Mouse (Mus musculus): ENCODE data around the gene Dnah11.
"Not testable (repeated sequence)": the region's sequence is repeated elsewhere in the genome, so short reads cannot be mapped to it uniquely, and the experiment has no call there.

Dnah11 gene

GRCm38 (mm10) chr12:117973712-117974111 lies 225.1 kb downstream of the Dnah11 start:
- DNase-seq (ENCODE audit: low spot score), result no peak

GRCm38 (mm10) chr12:117962698-117963097 lies 236.1 kb downstream of the Dnah11 start:
- DNase-seq (ENCODE audit: low spot score), result no peak

DNA sequence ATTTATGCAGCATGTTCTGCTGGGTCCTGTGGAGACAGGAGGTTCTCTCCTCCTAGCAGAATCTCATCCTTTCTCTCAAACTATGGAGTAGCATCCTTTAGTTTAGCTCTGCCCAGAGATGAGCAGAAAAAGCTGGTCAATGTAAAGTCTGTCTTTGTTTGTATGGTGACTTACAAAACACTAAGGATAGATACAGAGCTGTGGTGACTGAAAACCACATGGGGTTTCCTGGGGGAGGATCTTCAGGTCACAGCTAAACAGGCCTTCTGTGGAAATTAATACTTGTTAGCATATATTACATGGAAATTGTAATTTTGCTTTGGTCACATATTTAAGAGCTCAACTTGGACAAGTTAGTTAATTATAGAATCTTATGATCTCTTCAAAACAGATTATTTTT lies 239.6 kb downstream of the Dnah11 start:
- no peak for DNase-seq (ENCODE audit: low spot score)

DNA sequence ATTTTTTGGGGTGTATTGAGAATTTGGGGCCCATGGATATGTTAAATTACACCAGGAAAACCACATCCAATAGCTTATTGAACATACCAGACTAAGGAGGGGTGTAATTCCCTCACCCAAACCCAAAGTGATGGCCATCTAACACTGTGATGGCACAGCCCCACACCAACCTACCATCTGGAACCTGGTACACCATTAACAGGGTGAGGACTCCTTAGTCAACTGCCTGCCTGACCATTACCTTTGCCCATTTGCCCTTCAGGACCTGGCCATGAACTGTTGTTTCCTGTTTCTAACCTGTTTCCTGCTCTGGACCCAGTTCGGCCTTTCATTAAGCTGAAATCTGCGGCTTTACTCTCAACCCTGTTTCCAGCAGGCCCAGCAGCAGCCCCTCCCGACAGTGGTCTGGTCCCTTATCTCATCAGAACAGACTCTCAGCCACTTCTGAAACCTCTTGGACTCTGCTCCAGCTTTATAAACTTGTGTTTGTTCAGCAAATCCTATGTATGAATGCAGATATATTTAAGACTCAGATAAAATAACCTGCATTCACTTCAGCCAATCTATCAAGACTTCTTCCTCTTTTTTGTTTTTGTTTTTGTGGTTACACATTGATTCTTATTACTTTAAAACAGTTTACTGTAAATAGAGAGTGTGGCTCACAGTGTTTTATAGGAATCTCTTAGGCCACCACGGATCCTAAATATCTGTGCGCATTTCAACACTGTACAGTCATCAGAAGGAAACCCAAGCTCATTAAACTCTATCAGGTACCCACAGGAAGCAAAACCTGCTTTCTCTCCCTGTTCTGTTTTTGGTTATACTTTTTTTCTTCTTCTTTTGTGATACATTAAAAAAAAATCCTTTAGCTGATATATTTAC lies 251.8 kb downstream of the Dnah11 start:
- no peak for DNase-seq (ENCODE audit: low spot score)

GRCm38 (mm10) chr12:117941947-117942346 lies 256.9 kb downstream of the Dnah11 start:
- no peak for DNase-seq (ENCODE audit: low spot score)

DNA sequence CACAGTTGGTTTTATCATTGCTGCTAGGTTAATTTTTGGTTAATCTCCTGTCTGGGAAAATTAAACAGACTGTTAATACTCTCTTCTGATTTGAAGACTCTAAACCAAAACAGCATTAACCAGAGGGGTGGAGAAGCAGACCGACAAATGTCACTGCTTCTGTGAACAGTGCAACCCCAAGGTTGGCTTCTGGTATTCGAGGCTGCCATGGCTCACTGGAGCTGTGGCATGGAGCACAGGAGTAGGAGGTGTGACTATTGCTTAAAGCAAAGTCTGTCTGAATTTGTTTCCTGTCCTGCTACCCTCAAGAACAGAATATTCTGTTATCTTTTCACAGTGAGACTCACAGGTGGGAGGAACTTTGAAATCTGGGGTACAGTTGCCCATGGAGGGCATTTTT lies 260.6 kb downstream of the Dnah11 start:
- no peak for DNase-seq (ENCODE audit: low spot score)

- no peak for DNase-seq (ENCODE audit: low spot score)
Measured at GRCm38 (mm10) chr12:117932026-117932425, 266.8 kb downstream of the Dnah11 start.

- no peak for DNase-seq (ENCODE audit: low spot score)
Measured at GRCm38 (mm10) chr12:117929768-117930167, 269.1 kb downstream of the Dnah11 start.

GRCm38 (mm10) chr12:117915826-117916588 lies 282.8 kb downstream of the Dnah11 start:
- no peak for DNase-seq (ENCODE audit: low spot score)

DNA sequence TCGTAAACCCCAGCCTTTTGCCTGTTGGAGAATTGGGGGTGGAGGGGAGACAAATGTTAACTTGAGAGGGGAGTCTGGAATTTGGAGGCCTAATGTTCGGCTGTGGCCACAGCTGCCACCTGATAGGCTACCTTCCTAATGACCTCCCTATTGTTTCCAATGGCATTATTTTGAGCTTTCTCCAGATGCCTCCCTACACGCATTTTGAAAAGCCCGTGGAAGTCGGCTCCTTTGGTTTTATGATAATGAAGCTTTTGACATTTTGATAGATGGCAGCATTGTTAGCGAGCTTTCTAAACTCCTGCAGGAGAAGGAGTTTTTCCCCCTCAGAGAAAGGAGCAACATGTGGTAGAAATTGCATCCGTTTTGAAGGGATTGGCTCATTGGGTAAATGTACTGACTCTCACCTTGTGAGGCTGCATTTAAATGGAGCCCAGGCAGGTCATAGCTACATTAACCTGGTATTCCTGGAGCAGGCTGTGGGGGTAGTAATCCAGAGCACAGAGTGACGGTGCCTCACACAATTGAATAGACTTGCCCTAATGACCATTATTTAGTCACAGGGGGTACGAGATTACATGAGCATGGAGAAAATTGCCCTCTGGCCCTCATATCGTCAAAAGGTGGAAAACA lies 284.1 kb downstream of the Dnah11 start:
- no peak for DNase-seq (ENCODE audit: low spot score)

- no peak for DNase-seq (ENCODE audit: low spot score)
Measured at GRCm38 (mm10) chr12:117911396-117911795, 287.4 kb downstream of the Dnah11 start.

- not testable (repeated sequence) for DNase-seq (ENCODE audit: low spot score)
Measured at GRCm38 (mm10) chr12:117905232-117905840, 293.5 kb downstream of the Dnah11 start.

DNA sequence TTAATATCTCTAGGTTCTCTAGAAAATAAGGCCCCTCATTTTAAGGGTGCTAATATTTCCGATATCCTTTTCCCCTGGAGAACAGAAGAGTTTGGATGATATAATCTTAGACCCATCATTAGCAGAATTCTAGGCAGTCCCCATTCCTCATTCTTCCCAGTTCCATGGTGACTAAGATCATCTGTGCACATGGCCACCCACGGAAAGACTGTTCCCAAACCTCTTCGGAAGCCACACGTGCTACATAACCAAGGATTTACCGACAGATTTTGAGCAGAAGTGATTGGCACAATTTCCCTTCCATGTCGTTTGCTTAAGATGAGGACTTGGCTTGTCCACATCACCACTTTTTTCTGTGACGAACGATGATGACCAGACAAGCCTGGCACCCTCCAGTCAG lies 295.2 kb downstream of the Dnah11 start:
- DNase-seq (ENCODE audit: low spot score), result no peak

DNA sequence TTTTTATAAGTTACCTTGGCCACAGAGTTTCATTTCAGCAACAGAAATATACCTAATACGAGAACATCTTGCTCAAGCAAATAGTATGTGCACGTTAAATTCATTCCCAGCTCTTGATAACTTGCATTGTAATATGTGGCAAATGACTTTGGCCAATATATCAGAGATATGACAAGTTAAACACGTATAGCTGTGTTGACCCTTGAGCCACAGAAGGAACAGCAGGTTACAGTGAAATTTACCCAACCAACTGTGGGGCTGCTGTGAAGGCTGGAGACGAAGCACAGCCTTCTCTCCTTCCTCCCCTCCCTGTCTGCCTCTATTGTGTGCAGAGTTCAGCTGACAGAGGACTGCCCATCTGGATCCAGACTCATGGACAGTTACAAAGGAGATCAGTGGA lies 297.5 kb downstream of the Dnah11 start:
- not testable (repeated sequence) for DNase-seq (ENCODE audit: low spot score)

- DNase-seq (ENCODE audit: low spot score), result not testable (repeated sequence)
Measured at GRCm38 (mm10) chr12:117900798-117901197, 298.0 kb downstream of the Dnah11 start.

- DNase-seq (ENCODE audit: low spot score), result no peak
Measured at GRCm38 (mm10) chr12:117887422-117887821, 311.4 kb downstream of the Dnah11 start.

DNA sequence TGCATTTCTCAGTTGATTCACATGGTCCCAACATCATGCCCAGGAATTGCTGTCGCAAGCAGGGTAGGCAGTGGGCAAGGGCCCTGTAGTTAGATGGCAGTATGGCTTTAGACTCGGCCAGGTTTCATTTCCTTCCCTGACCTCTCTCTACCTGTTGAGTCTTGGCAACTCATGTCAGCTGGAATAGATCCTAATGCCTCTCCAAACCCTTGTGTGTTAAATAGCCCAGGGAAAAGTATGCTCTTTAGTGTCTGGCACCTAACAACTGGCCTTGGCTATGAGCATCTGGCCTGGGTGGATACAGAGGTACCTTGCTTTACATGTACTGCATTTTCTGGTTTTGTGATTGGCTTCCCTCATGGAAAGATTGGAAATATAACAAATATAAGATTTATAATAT lies 314.2 kb downstream of the Dnah11 start:
- no peak for DNase-seq (ENCODE audit: low spot score)

- DNase-seq (ENCODE audit: low spot score), result no peak
Measured at GRCm38 (mm10) chr12:117878341-117878740, 320.5 kb downstream of the Dnah11 start.

DNA sequence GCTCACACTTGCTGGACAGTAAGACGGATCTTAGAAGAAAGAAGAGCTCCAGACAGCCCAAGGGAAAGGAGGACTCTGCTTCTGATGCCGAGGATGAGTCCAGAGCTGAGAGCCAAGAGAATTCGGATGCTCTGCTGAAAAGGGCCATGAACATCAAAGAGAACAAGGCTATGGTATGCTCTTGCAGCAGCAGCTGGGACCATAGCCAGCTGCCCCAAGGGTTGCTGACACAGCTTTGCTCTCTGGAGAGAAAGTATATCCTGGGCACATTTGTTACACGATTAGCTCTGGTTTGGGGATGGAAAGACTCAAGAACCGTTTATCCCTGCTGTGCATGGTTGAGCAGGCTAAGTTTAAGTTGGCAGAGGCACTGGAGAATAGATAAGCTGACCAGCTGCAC lies 326.6 kb downstream of the Dnah11 start:
- no peak for DNase-seq (ENCODE audit: low spot score)

DNA sequence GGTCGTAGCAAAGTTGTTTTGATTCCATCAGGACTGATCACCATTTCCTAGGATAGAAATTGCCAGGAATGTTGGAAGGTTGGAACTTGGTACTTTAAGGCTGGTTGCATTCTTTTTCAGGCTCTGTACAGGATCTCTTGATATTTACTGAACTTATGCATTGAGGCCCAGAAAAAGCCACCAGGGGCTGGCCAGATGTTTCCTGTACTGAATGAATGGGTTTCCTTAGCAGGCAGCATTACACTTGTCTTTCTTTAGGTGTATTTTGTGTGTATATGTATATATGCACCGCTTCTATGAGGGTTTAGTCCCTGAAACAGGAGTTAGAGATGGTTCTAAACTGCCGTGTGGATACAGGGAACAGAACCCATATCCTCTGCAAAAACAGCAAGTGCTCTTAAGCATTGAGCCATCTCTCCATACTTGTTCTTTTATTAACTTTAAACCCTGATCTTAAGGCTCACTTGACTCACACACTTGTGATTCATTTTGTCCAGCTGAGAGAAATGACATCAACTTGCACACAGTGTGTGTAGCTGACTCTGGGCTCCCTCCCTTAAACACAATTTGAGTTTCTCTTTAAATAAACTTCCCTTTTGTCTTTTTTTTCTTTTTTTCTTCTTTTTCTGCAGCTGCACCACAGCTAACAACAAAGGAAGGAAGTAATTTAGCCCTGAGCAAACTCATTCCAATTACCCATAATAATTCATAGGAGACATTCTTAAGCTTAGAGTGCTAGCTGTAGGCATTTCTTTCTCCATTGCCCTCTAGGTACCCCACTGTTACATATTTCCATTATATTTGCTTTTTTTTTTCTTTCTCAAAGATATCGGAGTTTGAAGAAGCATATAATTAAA lies 330.9 kb downstream of the Dnah11 start:
- DNase-seq (ENCODE audit: low spot score), result no peak

- no peak for DNase-seq (ENCODE audit: low spot score)
Measured at GRCm38 (mm10) chr12:117862655-117863054, 336.2 kb downstream of the Dnah11 start.

Measured in ovary, adult 18-20 months (tissue).